Mouse (Mus musculus) spleen, adult 2 months (tissue): ENCODE measurements around the gene Xrcc5.

Experiments
- CTCF ChIP-seq: fragments of 200-500 bp; IDR thresholded peaks from 2 replicates; pipeline ENCODE4 v1.5.1; 2011; ENCODE audit warnings: mild to moderate bottlenecking, inconsistent platforms; ENCODE audit not compliant: insufficient read depth, insufficient read length, insufficient replicate concordance; ENCODE audit errors: extremely low read depth
- POLR2A ChIP-seq: fragments of 200-500 bp; IDR thresholded peaks from 2 replicates; pipeline ENCODE4 v1.6.1; 2011; ENCODE audit warnings: low read depth, low read length, inconsistent platforms

DNA sequence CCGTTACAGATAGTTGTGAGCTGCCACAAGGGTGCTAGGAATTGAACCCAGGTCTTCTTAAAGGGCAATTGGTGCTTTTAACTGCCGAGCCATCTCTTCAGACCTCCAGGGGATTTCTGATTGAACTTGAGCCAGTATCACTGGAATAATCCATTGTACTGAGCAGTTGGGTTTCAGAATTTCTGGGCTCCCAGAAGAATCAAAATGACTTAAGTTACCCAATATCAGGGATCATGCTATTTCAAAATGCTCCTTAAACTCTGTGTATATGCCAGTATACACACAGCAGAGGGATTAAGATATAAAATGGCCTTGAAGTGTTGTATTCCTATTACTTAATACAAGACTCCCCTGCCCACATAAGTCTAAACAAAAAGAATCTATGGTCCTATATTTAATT is 15.3 kb upstream of the Xrcc5 start:
- TF ChIP-seq CTCF, result no peak
- TF ChIP-seq POLR2A, result no peak
